Mouse (Mus musculus) cerebellum, adult 2 months (tissue): ENCODE results near the gene Fgfrl1. TPM values are rescaled to one million over a fixed set of nuclear protein-coding genes. Genes with fewer than 3 reads are reported as not detected.

Source experiments
- DNase-seq, 2 experiments: peaks; one replicate each; pipeline ENCODE4 v3.0.0; 2021
- H3K27ac ChIP-seq: fragments of 200-500 bp; 2 replicates; pipeline ENCODE4 v1.5.1; 2012; ENCODE audit warnings: low read length, control low read depth, inconsistent platforms; ENCODE audit not compliant: insufficient read depth
- H3K27me3 ChIP-seq: fragments of 200-500 bp; 2 replicates; pipeline ENCODE4 v1.6.1; 2012; ENCODE audit warnings: inconsistent platforms, mild to moderate bottlenecking, low read length, moderate library complexity; ENCODE audit not compliant: control insufficient read depth, insufficient read depth
- H3K4me1 ChIP-seq: fragments of 200-500 bp; 2 replicates; pipeline ENCODE4 v1.6.1; 2011; ENCODE audit warnings: low read length; ENCODE audit not compliant: control insufficient read depth, insufficient read depth
- H3K4me3 ChIP-seq: fragments of 200-500 bp; replicated peaks from 2 replicates; pipeline ENCODE3; 2011; ENCODE audit warnings: mild to moderate bottlenecking, low read depth, low read length, control low read depth; ENCODE audit not compliant: insufficient read depth
- CTCF ChIP-seq: fragments of 200-500 bp; IDR thresholded peaks from 2 replicates; pipeline ENCODE4 v1.5.1; 2011; ENCODE audit warnings: low read depth, mild to moderate bottlenecking, control low read depth, low read length, moderate library complexity, borderline replicate concordance; ENCODE audit not compliant: insufficient read depth
- POLR2A ChIP-seq: fragments of 200-500 bp; IDR thresholded peaks from 2 replicates; pipeline ENCODE4 v1.6.1; 2011; ENCODE audit warnings: low read length, control low read depth, borderline replicate concordance; ENCODE audit not compliant: insufficient read depth
- WGBS: fragments of 180-500 bp; shearing (Covaris S2); methylation state at CpG from one replicate; pipeline ENCODE4 v1.1.7; 2018; 5-methylcytosine and 5-hydroxymethylcytosine counted together
- polyA plus RNA-seq: library from polyadenylated mRNA; depleted of rRNA; stranded (reverse); fragments of >200 nt; gene quantifications from 2 replicates; pipeline ENCODE4 v1.2.3, GENCODE M21; 2012

The Fgfrl1 gene
- polyA plus RNA-seq, 1 experiment, result 35.8 TPM

GRCm38 (mm10) chr5:108694352-108695261 lies 2.4 kb downstream of the Fgfrl1 start:
- TF ChIP-seq CTCF (no peak), POLR2A (no peak)
- Histone ChIP-seq H3K4me3 (peak overlapping the region; percentile 53), H3K4me1 (no peaks in the 10 kb centered on the region), H3K27me3 (peaks cover 5% of the 10 kb centered on the region; the same call in 1 of the 2 replicates), H3K27ac (no peak overlapping the region)
- WGBS, result 2% methylated on average over 82 of the region's 99 CpGs
- DNase-seq, result no peak

GRCm38 (mm10) chr5:108695861-108696260 lies 3.7 kb downstream of the Fgfrl1 start:
- no peak for DNase-seq
- TF ChIP-seq CTCF (no peak), POLR2A (no peak)
- no peak overlapping the region for H3K27ac ChIP-seq
- no peak overlapping the region for H3K4me3 ChIP-seq
- H3K4me1 ChIP-seq, result no peaks in the 10 kb centered on the region
- WGBS, result 91% methylated on average over 12 of the region's 12 CpGs
- H3K27me3 ChIP-seq, result peaks cover 5% of the 10 kb centered on the region; the same call in 1 of the 2 replicates

GRCm38 (mm10) chr5:108696542-108696941 lies 4.4 kb downstream of the Fgfrl1 start:
- WGBS, result 86% methylated on average over 3 of the region's 3 CpGs
- Histone ChIP-seq H3K4me1 (no peaks in the 10 kb centered on the region), H3K27ac (no peak overlapping the region), H3K27me3 (peaks cover 5% of the 10 kb centered on the region; the same call in 1 of the 2 replicates), H3K4me3 (no peak overlapping the region)
- no peak for DNase-seq
- TF ChIP-seq CTCF (no peak), POLR2A (no peak)

GRCm38 (mm10) chr5:108697341-108697753 lies 5.2 kb downstream of the Fgfrl1 start:
- TF ChIP-seq POLR2A, result no peak
- no peak for TF ChIP-seq CTCF
- no peak overlapping the region for H3K4me3 ChIP-seq
- no peaks in the 10 kb centered on the region for H3K4me1 ChIP-seq
- H3K27ac ChIP-seq, result no peak overlapping the region; the same call in 1 of the 2 replicates
- H3K27me3 ChIP-seq, result peaks cover 4% of the 10 kb centered on the region; the same call in 1 of the 2 replicates
- 61% methylated on average over 4 of the region's 4 CpGs for WGBS
- DNase-seq, result peak in 1 of 2 experiments; percentile 43

GRCm38 (mm10) chr5:108700346-108700745 lies 8.2 kb downstream of the Fgfrl1 start:
- H3K27ac ChIP-seq, result no peak overlapping the region
- no peak for TF ChIP-seq CTCF
- H3K4me3 ChIP-seq, result no peak overlapping the region
- no peak for DNase-seq
- 40% methylated on average over 3 of the region's 3 CpGs for WGBS
- H3K4me1 ChIP-seq, result no peaks in the 10 kb centered on the region
- H3K27me3 ChIP-seq, result no peaks in the 10 kb centered on the region

- H3K27ac ChIP-seq, result no peak overlapping the region
- TF ChIP-seq CTCF (no peak), POLR2A (no peak)
These were observed 9.3 kb downstream of the Fgfrl1 start for GRCm38 (mm10) chr5:108701341-108702021.

GRCm38 (mm10) chr5:108703754-108704626 lies 11.8 kb downstream of the Fgfrl1 start:
- Histone ChIP-seq H3K27ac (no peak overlapping the region), H3K4me3 (no peak overlapping the region), H3K27me3 (no peaks in the 10 kb centered on the region), H3K4me1 (no peaks in the 10 kb centered on the region)
- DNase-seq, result no peak
- WGBS, result 73% methylated on average over 12 of the region's 12 CpGs
- TF ChIP-seq CTCF (no peak), POLR2A (no peak)

More at GRCm38 (mm10) chr5:108701341-108702021, 9.3 kb downstream of the Fgfrl1 start:
- 64% methylated on average over 10 of the region's 10 CpGs for WGBS
- H3K27me3 ChIP-seq, result no peaks in the 10 kb centered on the region
- DNase-seq, result no peak
- no peaks in the 10 kb centered on the region for H3K4me1 ChIP-seq
- no peak overlapping the region for H3K4me3 ChIP-seq

GRCm38 (mm10) chr5:108707758-108708157 lies 15.6 kb downstream of the Fgfrl1 start:
- no peaks in the 10 kb centered on the region for H3K4me1 ChIP-seq
- H3K27me3 ChIP-seq, result no peaks in the 10 kb centered on the region
- TF ChIP-seq CTCF (no peak), POLR2A (no peak)
- no peak for DNase-seq
- WGBS, result 79% methylated on average over 2 of the region's 2 CpGs
- H3K27ac ChIP-seq, result no peak overlapping the region
- H3K4me3 ChIP-seq, result no peak overlapping the region
